Mouse (Mus musculus) adrenal gland, postnatal 36 days (tissue): ENCODE data around the gene Mindy3. TPM values are rescaled to one million over a fixed set of nuclear protein-coding genes. Genes with fewer than 3 reads are reported as not detected.
A peak's percentile ranks its signal among the peaks of the same experiment; 100 is the strongest.

Source experiments
- DNase-seq, 2 experiments: peaks; one replicate each; pipeline ENCODE4 v3.0.0; 2021; ENCODE audit warnings: mixed read lengths in 1 of 2
- total RNA-seq, 2 experiments: library from RNA; stranded (reverse); gene quantifications; 2 replicates each; pipeline ENCODE4 v1.2.3; 2021

Mindy3 gene
- total RNA-seq, 2 experiments from 2014 or later: 47.1 to 48.7 TPM

DNA sequence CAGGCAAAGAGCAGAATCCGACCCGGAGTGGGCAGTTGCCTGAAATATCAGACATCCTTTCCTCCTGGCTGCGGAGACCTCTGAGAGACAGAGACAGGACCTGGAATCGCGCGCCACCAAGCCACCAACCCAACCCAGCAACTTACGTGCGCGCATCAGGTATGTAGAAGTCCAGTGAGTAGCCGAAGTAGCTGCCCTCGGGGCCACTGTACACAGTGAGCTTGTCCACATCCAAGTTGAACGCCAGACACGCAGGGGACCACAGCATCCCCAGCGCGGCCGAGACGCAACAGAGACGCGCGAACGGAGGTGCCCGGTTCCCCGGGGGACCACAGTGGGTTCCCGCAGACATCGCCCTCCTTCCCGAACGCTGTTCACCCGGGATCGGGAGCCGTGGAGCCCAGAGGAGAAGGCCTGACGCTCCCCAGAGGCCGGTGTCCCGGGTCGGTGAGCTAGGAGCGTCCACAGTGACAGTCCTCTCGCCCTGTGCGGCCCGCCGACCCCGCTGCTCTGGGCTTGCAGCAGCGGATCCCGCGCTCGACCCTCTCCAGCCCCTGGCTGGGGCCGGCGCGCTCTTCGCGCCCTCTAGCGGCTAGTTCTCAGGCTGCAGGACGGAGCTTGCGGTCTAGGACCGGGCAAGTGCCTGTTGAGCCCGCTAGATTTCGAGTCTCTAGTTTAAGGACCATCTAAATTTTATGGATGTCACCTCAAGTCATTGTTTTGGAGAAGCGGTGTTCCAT is 117.7 kb downstream of the Mindy3 start, which contains the start of gene Itga8:
Gene Itga8, minus strand, starts transcription at position 492 of the 740 bp plus-strand sequence.
- DNase-seq: peak; percentile 89 to 90

DNA sequence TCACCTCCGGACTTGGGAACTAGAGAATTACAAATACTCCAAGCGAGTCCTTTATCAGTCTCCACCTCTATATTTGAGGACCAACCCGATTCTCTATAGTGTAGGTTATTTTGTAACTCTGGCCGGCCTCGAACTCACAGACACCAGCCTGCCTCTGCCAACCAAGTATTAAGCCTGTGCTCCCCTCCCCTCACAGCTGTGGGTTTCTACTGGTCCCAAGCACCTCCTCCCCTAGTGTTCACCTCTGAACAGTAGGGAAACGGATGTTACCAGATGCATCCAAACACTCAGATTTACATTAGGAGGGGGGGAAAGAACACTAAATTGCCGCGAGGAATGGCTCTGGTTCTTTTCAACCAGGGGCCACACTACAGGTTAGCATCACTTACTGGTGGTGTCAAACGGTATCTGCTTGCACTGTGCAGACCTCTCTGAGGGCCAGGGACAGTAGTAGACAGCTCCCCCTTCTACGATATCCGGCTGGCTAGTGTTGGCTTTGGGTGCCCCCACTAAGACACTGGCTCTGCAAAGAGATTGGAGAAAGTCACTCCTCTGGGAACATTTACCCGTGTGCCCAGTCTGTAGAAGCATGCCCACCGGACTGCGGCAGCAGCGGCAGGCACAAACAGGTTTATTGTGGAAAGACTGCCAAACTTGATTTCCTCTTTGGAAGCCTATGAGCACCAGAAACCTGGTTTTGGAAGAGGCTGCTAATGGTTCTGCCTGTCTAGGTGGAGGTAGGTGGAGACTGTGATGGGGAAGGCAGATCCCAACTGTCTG is 118.6 kb downstream of the Mindy3 start:
- no peak for DNase-seq

DNA sequence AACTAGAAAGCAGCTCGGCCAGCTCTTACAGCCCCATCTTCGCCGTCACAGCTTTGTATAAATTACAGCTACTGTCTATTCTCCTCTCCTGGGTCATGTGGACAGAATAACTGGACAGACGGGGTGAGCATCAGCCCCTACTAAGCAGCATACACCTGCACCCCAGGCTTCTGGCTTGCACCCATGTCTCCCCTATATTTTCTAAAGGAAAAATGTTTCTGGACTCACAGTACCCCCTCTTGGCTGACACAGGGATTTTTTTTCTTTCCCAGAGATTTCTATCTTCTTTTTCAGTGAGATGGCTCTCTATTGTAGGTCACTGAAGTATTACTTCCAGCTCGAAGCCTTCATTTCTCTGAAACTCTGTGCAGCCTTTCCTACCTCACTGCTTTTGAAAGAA is 122.0 kb downstream of the Mindy3 start:
- no peak for DNase-seq

Other genes starting within 250 kb of the Mindy3 start
- 10 to 100 TPM; 20.8 to 24.1 TPM for gene Itga8, start 117.5 kb downstream of the Mindy3 start, total RNA-seq